Mouse (Mus musculus): ENCODE measurements around the gene Setx.

DNA sequence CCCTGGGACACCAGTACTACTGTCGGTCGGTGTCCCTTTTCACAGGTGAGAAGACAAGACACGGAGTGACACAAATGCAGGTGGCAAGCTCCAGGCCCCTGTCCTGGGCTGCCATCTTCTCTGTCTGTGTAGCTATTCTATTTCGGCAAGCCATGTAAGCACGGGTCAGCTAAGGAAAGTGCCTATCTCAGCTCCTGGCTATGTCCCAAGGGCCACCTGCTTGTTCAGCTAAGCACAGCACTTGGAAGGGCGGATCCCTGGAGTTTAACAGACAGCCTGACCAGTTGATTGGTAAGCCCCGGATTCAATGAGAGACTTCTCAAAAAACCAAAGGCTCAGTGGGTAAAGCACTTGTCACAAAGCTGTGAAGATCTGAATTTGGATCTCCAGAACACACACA is 66.4 kb downstream of the Setx start:
- TF ChIP-seq POLR2A (IDR thresholded peaks at IDR 0.05; ENCODE audit: insufficient read depth, low read depth, low read length) (no peak), CTCF (IDR thresholded peaks at IDR 0.05; ENCODE audit: insufficient read depth, low read depth, low read length) (no peak)
